Mouse (Mus musculus): Measurements from ENCODE around the gene Slc9a3r1.

The Slc9a3r1 gene

GRCm38 (mm10) chr11:115227640-115228039 is 64.5 kb downstream of the Slc9a3r1 start:
- no peak for DNase-seq

- DNase-seq, result no peak
These were observed 65.3 kb downstream of the Slc9a3r1 start for GRCm38 (mm10) chr11:115228430-115228829.

- DNase-seq, result no peak
These were observed 66.1 kb downstream of the Slc9a3r1 start for GRCm38 (mm10) chr11:115229021-115229930.

Data from thymus, adult 18-20 months (tissue).